Mouse (Mus musculus): ENCODE results near the gene Scn2a. TPM values are rescaled to one million over a fixed set of nuclear protein-coding genes. Genes with fewer than 3 reads are reported as not detected.

The Scn2a gene
- polyA plus RNA-seq, 1 experiment from 2014 or later, result 0.11 TPM

DNA sequence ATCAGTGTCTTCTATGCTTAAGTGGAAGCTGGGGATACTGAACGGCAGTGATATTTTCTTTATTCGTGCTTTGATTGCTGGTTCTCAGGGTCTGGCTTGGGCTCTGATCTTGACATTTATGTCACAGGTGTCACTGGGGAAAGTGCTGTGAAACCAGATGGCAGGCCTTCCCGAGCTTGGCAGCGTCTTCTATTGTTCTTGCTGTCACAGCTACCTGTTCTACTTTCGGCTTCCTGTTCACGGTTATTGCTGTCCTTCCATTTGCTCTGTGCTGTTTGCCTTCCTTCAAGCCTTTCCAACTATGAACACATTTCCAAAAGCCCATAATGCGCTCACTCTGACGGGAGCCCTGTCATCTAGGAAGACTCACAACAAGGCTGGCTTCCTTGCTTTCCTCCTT lies 37.9 kb downstream of the Scn2a start:
- no peaks in the 10 kb centered on the region for H3K27me3 ChIP-seq (ENCODE audit: control insufficient read depth, insufficient read depth, low read depth, low read length)
- no peak overlapping the region for H3K9ac ChIP-seq (ENCODE audit: low read depth, low read length)
- H3K4me2 ChIP-seq (ENCODE audit: low read depth, low read length), result no peak overlapping the region
- ATAC-seq (ENCODE audit: low read depth), result no peak
- no peak overlapping the region for H3K27ac ChIP-seq (ENCODE audit: low read length)
- no peaks in the 10 kb centered on the region for H3K4me1 ChIP-seq (ENCODE audit: control insufficient read depth, low read depth, low read length)
- WGBS (ENCODE audit: insufficient replicate concordance), result 56% methylated on average over 8 of the region's 8 CpGs
- no peaks in the 10 kb centered on the region for H3K36me3 ChIP-seq (ENCODE audit: control insufficient read depth, insufficient read depth)
- no peaks in the 10 kb centered on the region for H3K9me3 ChIP-seq (replicated peaks; ENCODE audit: control insufficient read depth, low read length)
- no peak overlapping the region for H3K4me3 ChIP-seq (ENCODE audit: low read depth, low read length)

DNA sequence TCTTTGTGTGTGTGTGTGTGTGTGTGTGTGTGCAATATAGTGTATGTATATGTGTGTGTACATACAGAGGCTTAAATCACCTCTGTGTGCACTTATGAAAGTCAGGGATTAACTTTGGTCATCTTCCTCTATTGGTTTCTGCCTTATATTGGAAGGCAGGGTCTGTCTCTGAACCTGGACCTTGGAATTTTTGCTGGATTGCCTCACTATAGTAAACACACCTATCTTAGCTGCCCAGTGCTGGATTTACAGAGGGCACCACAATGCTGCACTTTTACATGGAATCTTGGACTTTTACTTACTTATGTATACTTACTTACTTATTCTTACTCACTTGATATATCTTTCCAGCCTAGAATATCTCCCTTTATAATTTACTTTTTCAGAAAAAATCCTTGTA lies 43.3 kb downstream of the Scn2a start:
- Histone ChIP-seq H3K4me2 (ENCODE audit: low read depth, low read length) (no peak overlapping the region), H3K36me3 (ENCODE audit: control insufficient read depth, insufficient read depth) (no peaks in the 10 kb centered on the region), H3K4me3 (ENCODE audit: low read depth, low read length) (no peak overlapping the region), H3K9ac (ENCODE audit: low read depth, low read length) (no peak overlapping the region), H3K4me1 (ENCODE audit: control insufficient read depth, low read depth, low read length) (no peaks in the 10 kb centered on the region), H3K9me3 (replicated peaks; ENCODE audit: control insufficient read depth, low read length) (no peaks in the 10 kb centered on the region), H3K27ac (ENCODE audit: low read length) (no peak overlapping the region), H3K27me3 (ENCODE audit: control insufficient read depth, insufficient read depth, low read depth, low read length) (no peaks in the 10 kb centered on the region)
- peak; percentile 60; the same call in 1 of the 2 replicates for ATAC-seq (ENCODE audit: low read depth)

DNA sequence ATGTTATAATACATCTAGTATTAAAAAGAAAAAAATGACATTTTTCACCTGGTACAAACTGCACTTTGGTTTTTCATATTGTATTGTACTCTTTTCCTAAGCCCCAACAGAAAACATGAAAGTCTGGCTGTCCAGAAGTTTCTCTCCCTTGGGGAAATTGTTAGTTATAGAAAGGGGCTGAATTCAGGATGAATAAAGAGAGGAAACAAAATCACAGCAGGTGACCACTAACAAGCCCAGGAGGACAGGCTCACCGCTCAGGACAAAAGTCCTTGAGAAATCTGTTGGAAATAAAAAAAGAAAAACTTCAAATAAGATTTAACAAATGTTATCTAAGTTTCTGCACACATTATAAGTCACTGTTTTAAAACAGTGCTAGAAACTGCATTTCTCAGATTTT lies 43.9 kb downstream of the Scn2a start:
- H3K4me3 ChIP-seq (ENCODE audit: low read depth, low read length), result no peak overlapping the region
- ATAC-seq (ENCODE audit: low read depth), result no peak
- H3K27me3 ChIP-seq (ENCODE audit: control insufficient read depth, insufficient read depth, low read depth, low read length), result no peaks in the 10 kb centered on the region
- H3K27ac ChIP-seq (ENCODE audit: low read length), result no peak overlapping the region
- no peak overlapping the region for H3K4me2 ChIP-seq (ENCODE audit: low read depth, low read length)
- WGBS (ENCODE audit: insufficient replicate concordance), result 48% methylated on average over 1 of the region's 1 CpGs
- no peaks in the 10 kb centered on the region for H3K36me3 ChIP-seq (ENCODE audit: control insufficient read depth, insufficient read depth)
- no peaks in the 10 kb centered on the region for H3K9me3 ChIP-seq (replicated peaks; ENCODE audit: control insufficient read depth, low read length)
- H3K4me1 ChIP-seq (ENCODE audit: control insufficient read depth, low read depth, low read length), result no peaks in the 10 kb centered on the region
- no peak overlapping the region for H3K9ac ChIP-seq (ENCODE audit: low read depth, low read length)

DNA sequence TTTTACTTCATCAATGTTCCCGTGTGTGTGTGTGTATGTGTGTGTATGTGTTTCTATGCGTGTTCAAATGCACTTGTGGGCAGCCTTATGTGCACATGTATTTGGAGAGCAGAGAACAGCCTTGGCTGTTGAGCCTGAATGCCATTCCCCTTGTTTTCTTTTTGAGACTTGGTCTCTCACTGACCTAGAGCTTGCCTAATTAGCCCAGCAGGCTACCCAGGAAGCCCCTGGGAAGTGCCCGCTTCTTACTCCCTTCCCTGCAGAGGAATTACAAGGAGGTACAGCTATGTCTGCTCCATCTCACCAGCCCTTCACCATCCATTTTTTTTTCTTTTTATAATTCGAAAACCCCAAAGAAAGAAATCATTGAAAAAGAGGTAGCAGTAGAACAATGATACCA lies 44.6 kb downstream of the Scn2a start:
- H3K27me3 ChIP-seq (ENCODE audit: control insufficient read depth, insufficient read depth, low read depth, low read length), result no peaks in the 10 kb centered on the region
- H3K27ac ChIP-seq (ENCODE audit: low read length), result no peak overlapping the region
- H3K36me3 ChIP-seq (ENCODE audit: control insufficient read depth, insufficient read depth), result no peaks in the 10 kb centered on the region
- no peak overlapping the region for H3K9ac ChIP-seq (ENCODE audit: low read depth, low read length)
- H3K4me1 ChIP-seq (ENCODE audit: control insufficient read depth, low read depth, low read length), result no peaks in the 10 kb centered on the region
- no peaks in the 10 kb centered on the region for H3K9me3 ChIP-seq (replicated peaks; ENCODE audit: control insufficient read depth, low read length)
- H3K4me2 ChIP-seq (ENCODE audit: low read depth, low read length), result no peak overlapping the region
- ATAC-seq (ENCODE audit: low read depth), result no peak
- H3K4me3 ChIP-seq (ENCODE audit: low read depth, low read length), result no peak overlapping the region
- WGBS (ENCODE audit: insufficient replicate concordance), result 40% methylated on average over 4 of the region's 4 CpGs

DNA sequence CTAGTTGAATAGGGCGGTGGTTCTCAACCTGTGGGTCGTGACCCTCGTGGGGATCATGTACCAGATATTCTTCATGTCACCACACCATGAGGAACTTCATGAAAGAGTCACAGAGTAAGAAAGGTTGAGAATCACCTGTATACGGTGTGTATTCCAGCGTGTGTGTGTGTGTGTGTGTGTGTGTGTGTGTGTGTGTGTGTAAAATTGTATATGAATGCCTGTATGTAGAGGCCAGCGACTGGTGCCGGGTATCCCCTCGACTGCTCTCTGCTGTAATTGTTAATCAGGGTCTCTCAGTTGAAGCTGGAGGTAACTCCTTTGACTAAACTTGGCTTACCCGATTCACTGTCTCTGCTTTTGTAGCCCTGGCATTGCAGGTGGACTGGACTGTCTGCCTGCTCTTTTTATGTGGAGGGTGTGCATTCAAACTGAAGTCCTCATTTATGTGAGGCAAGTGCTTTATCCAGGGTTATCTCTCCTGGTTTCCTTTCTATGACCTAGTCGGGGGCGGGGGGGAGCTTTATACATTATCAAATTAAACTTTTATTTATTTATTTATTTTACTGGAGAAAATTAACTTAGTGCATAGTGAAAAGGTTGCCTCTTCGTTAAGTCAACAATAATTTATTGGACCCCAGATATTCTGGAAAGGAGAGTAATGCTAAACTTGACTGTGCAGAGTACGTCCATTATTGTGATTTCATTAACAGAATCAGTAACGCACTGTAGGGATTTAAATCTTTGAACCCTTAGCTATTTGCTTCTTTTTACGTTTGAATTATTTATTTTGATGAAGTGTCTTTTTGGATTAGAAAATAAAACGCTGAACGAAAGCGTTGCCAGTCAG lies 47.2 kb downstream of the Scn2a start:
- Histone ChIP-seq H3K36me3 (ENCODE audit: control insufficient read depth, insufficient read depth) (no peaks in the 10 kb centered on the region), H3K4me3 (ENCODE audit: low read depth, low read length) (no peak overlapping the region), H3K9me3 (replicated peaks; ENCODE audit: control insufficient read depth, low read length) (no peaks in the 10 kb centered on the region), H3K4me2 (ENCODE audit: low read depth, low read length) (peak overlapping the region; percentile 43), H3K4me1 (ENCODE audit: control insufficient read depth, low read depth, low read length) (no peaks in the 10 kb centered on the region), H3K27ac (ENCODE audit: low read length) (no peak overlapping the region), H3K27me3 (ENCODE audit: control insufficient read depth, insufficient read depth, low read depth, low read length) (no peaks in the 10 kb centered on the region), H3K9ac (ENCODE audit: low read depth, low read length) (no peak overlapping the region)
- ATAC-seq (ENCODE audit: low read depth), result no peak
- WGBS (ENCODE audit: insufficient replicate concordance), result 41% methylated on average over 18 of the region's 18 CpGs

DNA sequence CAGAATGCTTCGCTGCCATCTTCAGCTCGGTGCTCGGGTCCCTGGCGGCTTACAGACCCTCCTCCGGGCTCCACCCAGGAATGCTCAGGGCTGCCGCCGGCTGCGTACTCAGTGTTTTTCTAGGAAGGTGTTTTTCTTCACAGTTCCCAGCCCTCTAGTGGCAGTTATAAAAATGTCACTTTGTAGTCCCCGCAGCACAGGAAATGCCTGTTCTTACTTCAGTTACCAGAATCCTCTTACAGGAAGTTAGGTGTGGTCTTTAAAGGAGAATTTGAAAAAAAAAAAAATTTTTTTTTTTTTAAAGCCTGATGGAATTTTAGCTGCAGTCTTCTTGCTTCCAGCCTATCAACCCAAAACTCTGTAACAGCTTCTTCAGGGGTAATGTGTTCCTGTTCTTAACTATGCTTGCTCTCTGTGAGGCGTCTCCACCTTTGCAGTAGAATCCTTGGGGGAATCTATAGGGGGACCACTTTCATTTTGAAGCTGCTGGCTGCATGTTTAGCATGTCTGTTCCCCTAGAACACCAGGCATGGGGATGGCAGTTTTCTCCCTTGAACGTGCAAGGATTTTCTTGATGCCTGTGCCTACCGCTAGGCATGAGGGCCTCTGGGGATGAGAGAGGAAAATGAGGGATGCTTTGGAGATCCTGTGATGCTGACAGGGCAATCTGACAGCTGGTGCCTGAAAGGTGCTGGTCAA lies 48.0 kb downstream of the Scn2a start:
- Histone ChIP-seq H3K4me2 (ENCODE audit: low read depth, low read length) (peak overlapping the region; percentile 43), H3K9me3 (replicated peaks; ENCODE audit: control insufficient read depth, low read length) (no peaks in the 10 kb centered on the region), H3K36me3 (ENCODE audit: control insufficient read depth, insufficient read depth) (no peaks in the 10 kb centered on the region), H3K4me1 (ENCODE audit: control insufficient read depth, low read depth, low read length) (no peaks in the 10 kb centered on the region), H3K4me3 (ENCODE audit: low read depth, low read length) (no peak overlapping the region), H3K9ac (ENCODE audit: low read depth, low read length) (no peak overlapping the region), H3K27ac (ENCODE audit: low read length) (no peak overlapping the region), H3K27me3 (ENCODE audit: control insufficient read depth, insufficient read depth, low read depth, low read length) (no peaks in the 10 kb centered on the region)
- no peak for ATAC-seq (ENCODE audit: low read depth)
- 16% methylated on average over 12 of the region's 12 CpGs for WGBS (ENCODE audit: insufficient replicate concordance)

DNA sequence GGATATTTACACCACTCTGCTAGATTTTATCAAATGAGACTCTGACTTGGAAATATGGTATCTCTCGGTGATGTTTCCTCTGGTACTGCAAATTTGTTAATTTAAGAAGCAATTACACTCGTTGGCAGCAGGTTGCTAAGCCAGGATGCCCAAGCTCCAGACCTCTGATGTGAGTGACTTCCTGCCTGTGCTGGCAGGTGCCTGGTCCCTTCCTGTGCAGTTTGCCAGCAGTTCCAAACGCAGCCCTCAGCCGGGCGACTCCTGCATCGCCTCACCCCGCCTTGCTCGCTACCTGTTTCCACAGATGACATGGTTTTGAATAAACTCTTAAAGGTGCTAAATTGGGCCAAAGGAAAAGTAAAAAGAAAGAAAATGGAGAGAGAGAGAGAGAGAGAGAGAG lies 49.0 kb downstream of the Scn2a start:
- Histone ChIP-seq H3K9me3 (replicated peaks; ENCODE audit: control insufficient read depth, low read length) (no peaks in the 10 kb centered on the region), H3K27me3 (ENCODE audit: control insufficient read depth, insufficient read depth, low read depth, low read length) (no peaks in the 10 kb centered on the region), H3K27ac (ENCODE audit: low read length) (no peak overlapping the region), H3K4me1 (ENCODE audit: control insufficient read depth, low read depth, low read length) (no peaks in the 10 kb centered on the region), H3K4me2 (ENCODE audit: low read depth, low read length) (no peak overlapping the region), H3K4me3 (ENCODE audit: low read depth, low read length) (no peak overlapping the region), H3K9ac (ENCODE audit: low read depth, low read length) (no peak overlapping the region), H3K36me3 (ENCODE audit: control insufficient read depth, insufficient read depth) (no peaks in the 10 kb centered on the region)
- 59% methylated on average over 8 of the region's 8 CpGs for WGBS (ENCODE audit: insufficient replicate concordance)
- ATAC-seq (ENCODE audit: low read depth), result no peak

DNA sequence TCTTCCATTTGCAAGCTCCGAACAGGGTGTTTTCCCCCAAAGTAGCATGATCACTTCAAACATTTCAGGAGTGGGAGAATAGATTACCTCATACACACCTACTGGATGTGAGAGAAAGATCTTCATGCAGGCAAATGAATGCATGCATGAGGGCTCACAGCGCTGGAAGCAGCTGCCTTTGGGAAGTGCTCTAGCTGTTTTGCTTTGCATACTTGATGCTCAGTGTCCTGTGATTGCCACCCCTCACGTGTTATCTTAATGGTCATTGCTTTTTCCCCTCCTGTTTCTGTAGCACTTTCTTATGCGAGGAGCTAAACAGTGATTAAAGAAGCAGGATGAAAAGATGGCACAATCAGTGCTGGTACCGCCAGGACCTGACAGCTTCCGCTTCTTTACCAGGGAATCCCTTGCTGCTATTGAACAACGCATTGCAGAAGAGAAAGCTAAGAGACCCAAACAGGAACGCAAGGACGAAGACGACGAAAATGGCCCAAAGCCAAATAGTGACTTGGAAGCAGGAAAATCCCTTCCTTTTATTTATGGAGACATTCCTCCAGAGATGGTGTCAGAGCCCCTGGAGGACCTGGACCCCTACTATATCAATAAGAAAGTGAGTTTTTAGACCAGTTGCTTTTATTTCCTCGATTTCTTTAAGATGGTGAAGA lies 49.7 kb downstream of the Scn2a start:
- H3K27me3 ChIP-seq (ENCODE audit: control insufficient read depth, insufficient read depth, low read depth, low read length), result no peaks in the 10 kb centered on the region
- no peak overlapping the region for H3K4me2 ChIP-seq (ENCODE audit: low read depth, low read length)
- no peaks in the 10 kb centered on the region for H3K9me3 ChIP-seq (replicated peaks; ENCODE audit: control insufficient read depth, low read length)
- H3K4me3 ChIP-seq (ENCODE audit: low read depth, low read length), result no peak overlapping the region
- no peaks in the 10 kb centered on the region for H3K4me1 ChIP-seq (ENCODE audit: control insufficient read depth, low read depth, low read length)
- H3K36me3 ChIP-seq (ENCODE audit: control insufficient read depth, insufficient read depth), result no peaks in the 10 kb centered on the region
- H3K27ac ChIP-seq (ENCODE audit: low read length), result no peak overlapping the region
- ATAC-seq (ENCODE audit: low read depth), result no peak
- H3K9ac ChIP-seq (ENCODE audit: low read depth, low read length), result no peak overlapping the region
- 48% methylated on average over 12 of the region's 12 CpGs for WGBS (ENCODE audit: insufficient replicate concordance)

DNA sequence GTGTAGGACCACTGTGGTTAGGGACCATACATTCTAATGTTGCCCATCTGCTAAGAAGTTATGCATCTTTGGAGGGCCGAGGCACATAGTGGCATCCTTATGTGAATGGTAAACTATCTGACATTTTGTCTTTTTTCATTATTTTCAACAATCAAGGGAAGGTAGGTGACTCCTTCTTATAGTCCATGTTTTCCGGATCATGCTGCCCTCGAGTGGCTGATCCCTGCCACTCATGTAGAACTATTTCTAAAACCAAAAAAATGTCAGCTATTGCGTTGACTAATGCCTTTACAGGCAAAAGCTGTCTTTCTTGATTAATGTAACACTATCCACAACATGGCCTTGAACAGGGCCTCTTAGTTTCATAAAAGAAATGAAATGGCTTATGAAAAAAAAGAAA lies 59.0 kb downstream of the Scn2a start:
- no peak overlapping the region for H3K4me2 ChIP-seq (ENCODE audit: low read depth, low read length)
- ATAC-seq (ENCODE audit: low read depth), result no peak
- H3K4me1 ChIP-seq (ENCODE audit: control insufficient read depth, low read depth, low read length), result no peaks in the 10 kb centered on the region
- no peaks in the 10 kb centered on the region for H3K36me3 ChIP-seq (ENCODE audit: control insufficient read depth, insufficient read depth)
- no peak overlapping the region for H3K9ac ChIP-seq (ENCODE audit: low read depth, low read length)
- no peaks in the 10 kb centered on the region for H3K9me3 ChIP-seq (replicated peaks; ENCODE audit: control insufficient read depth, low read length)
- no peak overlapping the region for H3K4me3 ChIP-seq (ENCODE audit: low read depth, low read length)
- 47% methylated on average over 4 of the region's 4 CpGs for WGBS (ENCODE audit: insufficient replicate concordance)
- H3K27ac ChIP-seq (ENCODE audit: low read length), result no peak overlapping the region
- no peaks in the 10 kb centered on the region for H3K27me3 ChIP-seq (ENCODE audit: control insufficient read depth, insufficient read depth, low read depth, low read length)

Data from liver, embryonic 16.5 days (tissue).